Mouse (Mus musculus) kidney, embryonic 16.5 days (tissue): ENCODE measurements around the gene Mrps25. TPM values are rescaled to one million over a fixed set of nuclear protein-coding genes. Genes with fewer than 3 reads are reported as not detected.
A peak's percentile ranks its signal among the peaks of the same experiment; 100 is the strongest.

Experiments
- ATAC-seq: fragments of 200-750 bp; cut with Nextera tagmentation; 2 replicates; pipeline ENCODE4 v1.8.0; 2017; ENCODE audit warnings: moderate TSS enrichment; ENCODE audit not compliant: low FRiP score, low TSS enrichment
- H3K27ac ChIP-seq: fragments of 300-500 bp; sonication (generic); 2 replicates; pipeline ENCODE4 v1.5.1; 2014; ENCODE audit warnings: low read length
- H3K27me3 ChIP-seq: fragments of 300-500 bp; sonication (generic); 2 replicates; pipeline ENCODE4 v1.6.1; 2014; ENCODE audit warnings: low read length, control low read depth, mixed read lengths; ENCODE audit not compliant: insufficient read depth
- H3K36me3 ChIP-seq: fragments of 300-500 bp; sonication (generic); 2 replicates; pipeline ENCODE4 v1.6.1; 2014; ENCODE audit warnings: low read length, control low read depth, mixed read lengths; ENCODE audit not compliant: insufficient read depth
- H3K4me1 ChIP-seq: fragments of 300-500 bp; sonication (generic); 2 replicates; pipeline ENCODE4 v1.6.1; 2014; ENCODE audit warnings: low read length, control low read depth, mixed read lengths; ENCODE audit not compliant: insufficient read depth
- H3K4me2 ChIP-seq: fragments of 300-500 bp; sonication (generic); replicated peaks from 2 replicates; pipeline ENCODE4 v1.6.1; 2014; ENCODE audit warnings: low read depth, low read length
- H3K4me3 ChIP-seq: fragments of 300-500 bp; sonication (generic); 2 replicates; pipeline ENCODE4 v1.5.1; 2014; ENCODE audit warnings: mild to moderate bottlenecking, low read length
- H3K9ac ChIP-seq: fragments of 300-500 bp; sonication (generic); replicated peaks from 2 replicates; pipeline ENCODE4 v1.6.1; 2014; ENCODE audit warnings: low read length
- H3K9me3 ChIP-seq: fragments of 300-500 bp; sonication (generic); 2 replicates; pipeline ENCODE4 v1.6.1; 2016; ENCODE audit warnings: low read length, control low read depth
- WGBS: fragments of 180-500 bp; shearing (Covaris S2); extraction: QIAGEN DNeasy Blood & Tissue Kit; methylation state at CpG from one replicate; pipeline ENCODE4 v1.1.7; 2014; 5-methylcytosine and 5-hydroxymethylcytosine counted together
- polyA plus RNA-seq: library from polyadenylated mRNA; unstranded; fragments of >200 nt; fragmentation: Nextera tagmentation; extraction: Ambion mirVana; gene quantifications from 2 replicates; pipeline ENCODE4 v1.2.1, GENCODE M21; 2015

Gene Mrps25
- polyA plus RNA-seq, 1 experiment from 2014 or later: 96.4 TPM

- under 1% methylated on average over 48 of the region's 48 CpGs for WGBS
- Histone ChIP-seq H3K36me3 (peaks cover 13% of the 10 kb centered on the region), H3K9me3 (no peaks in the 10 kb centered on the region), H3K4me3 (peak overlapping the region; percentile 98), H3K4me1 (peaks cover 14% of the 10 kb centered on the region), H3K9ac (peak overlapping the region; percentile 98), H3K27ac (peak overlapping the region; percentile 78), H3K4me2 (peak overlapping the region; percentile 91), H3K27me3 (no peaks in the 10 kb centered on the region)
- peak; percentile 32 for ATAC-seq
Measured at GRCm38 (mm10) chr6:92214055-92214772, 30.4 kb upstream of the Mrps25 start.

GRCm38 (mm10) chr6:92199414-92199813 lies 15.6 kb upstream of the Mrps25 start:
- H3K27ac ChIP-seq: no peak overlapping the region
- no peak for ATAC-seq
- WGBS: 90% methylated on average over 8 of the region's 8 CpGs
- H3K4me1 ChIP-seq: no peaks in the 10 kb centered on the region
- H3K9ac ChIP-seq: no peak overlapping the region
- no peaks in the 10 kb centered on the region for H3K27me3 ChIP-seq
- H3K4me3 ChIP-seq: no peak overlapping the region
- peaks cover 47% of the 10 kb centered on the region for H3K36me3 ChIP-seq
- H3K4me2 ChIP-seq: no peak overlapping the region
- no peaks in the 10 kb centered on the region for H3K9me3 ChIP-seq

- Histone ChIP-seq H3K9me3 (peaks cover 6% of the 10 kb centered on the region; the same call in 1 of the 2 replicates), H3K4me1 (peaks cover 10% of the 10 kb centered on the region), H3K36me3 (peaks cover 35% of the 10 kb centered on the region), H3K4me2 (peak overlapping the region; percentile 68), H3K9ac (peak overlapping the region; percentile 85), H3K27ac (no peak overlapping the region), H3K27me3 (no peaks in the 10 kb centered on the region), H3K4me3 (peak overlapping the region; percentile 84)
- peak; percentile 58 for ATAC-seq
- 7% methylated on average over 10 of the region's 10 CpGs for WGBS
Measured at GRCm38 (mm10) chr6:92184178-92184577, 345 bp upstream of the Mrps25 start.

- Histone ChIP-seq H3K9ac (no peak overlapping the region), H3K4me2 (no peak overlapping the region), H3K27ac (no peak overlapping the region), H3K4me1 (no peaks in the 10 kb centered on the region), H3K36me3 (peaks cover 68% of the 10 kb centered on the region), H3K27me3 (no peaks in the 10 kb centered on the region), H3K9me3 (peaks cover 10% of the 10 kb centered on the region; the same call in 1 of the 2 replicates), H3K4me3 (no peak overlapping the region)
- ATAC-seq: no peak
- WGBS: 93% methylated on average over 1 of the region's 1 CpGs
Measured at GRCm38 (mm10) chr6:92176450-92176849, 7.4 kb downstream of the Mrps25 start.

- no peak for ATAC-seq
- H3K27ac ChIP-seq: no peak overlapping the region
- H3K9ac ChIP-seq: no peak overlapping the region
- H3K4me3 ChIP-seq: no peak overlapping the region
- no peak overlapping the region for H3K4me2 ChIP-seq
- no peaks in the 10 kb centered on the region for H3K27me3 ChIP-seq
- no peaks in the 10 kb centered on the region for H3K4me1 ChIP-seq
- peaks cover 78% of the 10 kb centered on the region for H3K36me3 ChIP-seq
- no peaks in the 10 kb centered on the region for H3K9me3 ChIP-seq
- 88% methylated on average over 1 of the region's 1 CpGs for WGBS
Measured at GRCm38 (mm10) chr6:92162724-92163123, 21.1 kb downstream of the Mrps25 start.

- H3K9ac ChIP-seq: no peak overlapping the region
- H3K27ac ChIP-seq: no peak overlapping the region
- H3K27me3 ChIP-seq: no peaks in the 10 kb centered on the region
- WGBS: 86% methylated on average over 3 of the region's 3 CpGs
- no peaks in the 10 kb centered on the region for H3K4me1 ChIP-seq
- H3K9me3 ChIP-seq: no peaks in the 10 kb centered on the region
- H3K4me3 ChIP-seq: no peak overlapping the region
- peaks cover 83% of the 10 kb centered on the region for H3K36me3 ChIP-seq
- no peak for ATAC-seq
- no peak overlapping the region for H3K4me2 ChIP-seq
Measured at GRCm38 (mm10) chr6:92158801-92159200, 25.0 kb downstream of the Mrps25 start.

GRCm38 (mm10) chr6:92153774-92154173 lies 30.1 kb downstream of the Mrps25 start:
- H3K9me3 ChIP-seq: no peaks in the 10 kb centered on the region
- H3K9ac ChIP-seq: no peak overlapping the region
- 55% methylated on average over 1 of the region's 1 CpGs for WGBS
- H3K4me1 ChIP-seq: no peaks in the 10 kb centered on the region
- H3K36me3 ChIP-seq: peaks cover 58% of the 10 kb centered on the region
- ATAC-seq: no peak
- H3K4me2 ChIP-seq: no peak overlapping the region
- H3K4me3 ChIP-seq: no peak overlapping the region
- H3K27me3 ChIP-seq: no peaks in the 10 kb centered on the region
- H3K27ac ChIP-seq: no peak overlapping the region

- Histone ChIP-seq H3K36me3 (peaks cover 29% of the 10 kb centered on the region), H3K9ac (no peak overlapping the region), H3K27ac (no peak overlapping the region), H3K27me3 (no peaks in the 10 kb centered on the region), H3K9me3 (no peaks in the 10 kb centered on the region), H3K4me2 (no peak overlapping the region), H3K4me1 (no peaks in the 10 kb centered on the region), H3K4me3 (no peak overlapping the region)
- ATAC-seq: no peak
- 95% methylated on average over 4 of the region's 4 CpGs for WGBS
Measured at GRCm38 (mm10) chr6:92145881-92146280, 38.0 kb downstream of the Mrps25 start.

GRCm38 (mm10) chr6:92136356-92136755 lies 47.5 kb downstream of the Mrps25 start:
- Histone ChIP-seq H3K4me1 (0 out of 2 replicates have a peak, but pooled peaks cover 3% of the 10 kb centered on the region), H3K9me3 (no peaks in the 10 kb centered on the region), H3K27me3 (no peaks in the 10 kb centered on the region), H3K36me3 (peaks cover 13% of the 10 kb centered on the region), H3K9ac (no peak overlapping the region), H3K4me3 (no peak overlapping the region), H3K4me2 (no peak overlapping the region), H3K27ac (no peak overlapping the region)
- 81% methylated on average over 2 of the region's 2 CpGs for WGBS
- no peak for ATAC-seq

- Histone ChIP-seq H3K9ac (no peak overlapping the region), H3K4me2 (no peak overlapping the region), H3K27ac (no peak overlapping the region), H3K27me3 (no peaks in the 10 kb centered on the region), H3K36me3 (peaks cover 2% of the 10 kb centered on the region; the same call in 1 of the 2 replicates), H3K4me1 (0 out of 2 replicates have a peak, but pooled peaks cover 3% of the 10 kb centered on the region), H3K4me3 (no peak overlapping the region), H3K9me3 (no peaks in the 10 kb centered on the region)
- 92% methylated on average over 2 of the region's 2 CpGs for WGBS
- no peak for ATAC-seq
Measured at GRCm38 (mm10) chr6:92133617-92134016, 50.2 kb downstream of the Mrps25 start.
